ENCODE assay signal across 9 mouse cellular contexts in the genomic region with DNA sequence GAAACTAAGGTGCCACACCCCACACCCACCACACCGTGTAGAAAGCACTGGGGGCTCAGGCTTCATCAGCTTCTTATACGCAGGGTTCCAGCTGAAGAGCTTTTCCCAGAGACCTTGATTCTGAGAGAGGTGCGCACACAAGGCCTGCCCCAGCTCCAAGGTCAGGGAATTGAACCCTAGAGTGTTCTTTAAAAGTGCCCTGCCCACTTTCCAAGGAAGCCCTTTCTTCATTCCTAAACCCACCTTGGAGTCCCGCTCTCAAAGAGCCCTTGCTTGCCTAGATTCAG. TPM values are rescaled to one million over a fixed set of nuclear protein-coding genes. Genes with fewer than 3 reads are reported as not detected.
DNase-seq lines count a peak whose midpoint lies in the region; ATAC-seq and TF ChIP-seq lines count a peak whose summit lies in the region.
"Had no signal": no experiment of that assay in that cellular context is flagged by ENCODE, and none has a peak within 500 bp of the region (broad histone marks: within the 10 kb centered on the region; RNA-seq: fewer than 3 reads in every experiment).

No protein-coding gene starts in this region.

- WGBS in lung, embryonic 14.5 days: 38% methylated on average over 4 of the region's 4 CpGs
- WGBS in forebrain, embryonic 10.5 days: 41% methylated on average over 4 of the region's 4 CpGs
- WGBS in intestine, embryonic 15.5 days: 45% methylated on average over 4 of the region's 4 CpGs
- 26% methylated on average over 4 of the region's 4 CpGs for WGBS in stomach, embryonic 14.5 days

- ATAC-seq in lung, embryonic 14.5 days (ENCODE audit: insufficient read depth): no peak; the same call in 1 of the 2 replicates
- peak; percentile 27; the same call in 1 of the 2 replicates for ATAC-seq in intestine, embryonic 15.5 days
- ATAC-seq in stomach, embryonic 14.5 days (ENCODE audit: insufficient number of reproducible peaks, insufficient read depth, low FRiP score, low read depth): peak; percentile 51

- peak overlapping the region; percentile 98 for H3K27ac ChIP-seq in lung, embryonic 14.5 days (ENCODE audit: low read depth)
- peak overlapping the region; percentile 94 for H3K27ac ChIP-seq in forebrain, embryonic 10.5 days
- peak overlapping the region; percentile 84 for H3K27ac ChIP-seq in intestine, embryonic 15.5 days
- peak overlapping the region; percentile 93 for H3K27ac ChIP-seq in stomach, embryonic 14.5 days (ENCODE audit: low read length)

- no peak overlapping the region for H3K4me3 ChIP-seq in lung, embryonic 14.5 days (ENCODE audit: low read depth, low read length)
- H3K4me3 ChIP-seq in forebrain, embryonic 10.5 days: peak overlapping the region; percentile 37; the same call in 1 of the 2 replicates
- no peak overlapping the region for H3K4me3 ChIP-seq in intestine, embryonic 15.5 days (replicated peaks)
- H3K4me3 ChIP-seq in stomach, embryonic 14.5 days (ENCODE audit: low read depth, low read length): 0 out of 2 replicates have a peak overlapping the region, but pooled peaks have one; percentile 7

- H3K4me2 ChIP-seq in lung, embryonic 14.5 days: peak overlapping the region; percentile 58
- H3K4me2 ChIP-seq in intestine, embryonic 15.5 days (replicated peaks): peak overlapping the region; percentile 45
- peak overlapping the region; percentile 6 for H3K4me2 ChIP-seq in stomach, embryonic 14.5 days (replicated peaks; ENCODE audit: low read depth, low read length)

- no peaks in the 10 kb centered on the region; the same call in 1 of the 2 replicates for H3K9me3 ChIP-seq in lung, embryonic 14.5 days (ENCODE audit: low read depth, low read length)
- H3K9me3 ChIP-seq in forebrain, embryonic 10.5 days: peaks cover 13% of the 10 kb centered on the region
- H3K9me3 ChIP-seq in intestine, embryonic 15.5 days: no peaks in the 10 kb centered on the region
- H3K9me3 ChIP-seq in stomach, embryonic 14.5 days (ENCODE audit: control insufficient read depth, low read depth, low read length): peaks cover 6% of the 10 kb centered on the region; the same call in 1 of the 2 replicates

- peak overlapping the region; percentile 52 for H3K9ac ChIP-seq in lung, embryonic 14.5 days
- H3K9ac ChIP-seq in intestine, embryonic 15.5 days: no peak overlapping the region
- H3K9ac ChIP-seq in stomach, embryonic 14.5 days (replicated peaks; ENCODE audit: low read depth, low read length): no peak overlapping the region

- no peaks in the 10 kb centered on the region for H3K27me3 ChIP-seq in lung, embryonic 14.5 days (ENCODE audit: insufficient read depth, low read length)
- no peaks in the 10 kb centered on the region for H3K27me3 ChIP-seq in forebrain, embryonic 10.5 days (ENCODE audit: poor library complexity, severe bottlenecking)
- H3K27me3 ChIP-seq in intestine, embryonic 15.5 days (replicated peaks): no peaks in the 10 kb centered on the region
- H3K27me3 ChIP-seq in stomach, embryonic 14.5 days (ENCODE audit: control insufficient read depth, insufficient read depth, low read length): no peaks in the 10 kb centered on the region

- H3K4me1 ChIP-seq in lung, embryonic 14.5 days (ENCODE audit: insufficient read depth): peaks cover 26% of the 10 kb centered on the region
- peaks cover 58% of the 10 kb centered on the region for H3K4me1 ChIP-seq in forebrain, embryonic 10.5 days
- H3K4me1 ChIP-seq in intestine, embryonic 15.5 days (replicated peaks): peaks cover 28% of the 10 kb centered on the region
- H3K4me1 ChIP-seq in stomach, embryonic 14.5 days (ENCODE audit: control insufficient read depth, insufficient read depth, low read length): peaks cover 33% of the 10 kb centered on the region

- intact Hi-C loops in left cerebral cortex, postnatal 4 days (cut with DNase I): no loop called here

- no peak for DNase-seq in lung, embryonic 14.5 days
- no peak for DNase-seq in lung, postnatal 36 days
- no peak for DNase-seq in forebrain, embryonic 10.5 days (ENCODE audit: extremely low spot score, low spot score)
- DNase-seq in gastrocnemius, postnatal 10 days: no peak
- no peak for DNase-seq in left cerebral cortex, postnatal 4 days

- H3K36me3 ChIP-seq in lung, embryonic 14.5 days (ENCODE audit: insufficient read depth): no peaks in the 10 kb centered on the region
- 0 out of 2 replicates have a peak, but pooled peaks cover 4% of the 10 kb centered on the region for H3K36me3 ChIP-seq in forebrain, embryonic 10.5 days (replicated peaks)
- no peaks in the 10 kb centered on the region for H3K36me3 ChIP-seq in intestine, embryonic 15.5 days
- H3K36me3 ChIP-seq in stomach, embryonic 14.5 days (ENCODE audit: control insufficient read depth, insufficient read depth, low read length): no peaks in the 10 kb centered on the region

- no peak for TF ChIP-seq CTCF in lung, embryonic 14.5 days (IDR thresholded peaks at IDR 0.05; ENCODE audit: low read depth)

RNA-seq across cellular contexts. Expression of gene 1700001O22Rik, which starts 44.4 kb away (rescaled TPM):
- 3.9 and 4.3 TPM in 2 replicates for polyA plus RNA-seq in lung, embryonic 14.5 days (2014; fragmentation: Nextera tagmentation; extraction: Ambion mirVana)
- 3.3 and 4.8 TPM in 2 replicates for polyA plus RNA-seq in forebrain, embryonic 10.5 days (2016; fragmentation: Nextera tagmentation; extraction: Ambion mirVana)
- polyA plus RNA-seq in intestine, embryonic 15.5 days (2015; fragmentation: Nextera tagmentation; extraction: Ambion mirVana): 1.1 and 1.8 TPM in 2 replicates
- polyA plus RNA-seq in stomach, embryonic 14.5 days (2014; fragmentation: Nextera tagmentation; extraction: Ambion mirVana): 2.5 and 3.3 TPM in 2 replicates
- 1 to 10 TPM in 1 of 2 experiments, under 1 TPM in 1; 0.33 to 1.1 TPM for total RNA-seq in gastrocnemius, postnatal 10 days (2021)
- 1 to 10 TPM; 2.1 to 2.5 TPM for total RNA-seq in left cerebral cortex, postnatal 4 days (2021)
- total RNA-seq: common myeloid progenitor, adult 5-6 weeks; neutrophil, adult 5-6 weeks had no signal

RNA-seq across cellular contexts. Expression of gene Ntmt1, which starts 48.6 kb away (rescaled TPM):
- polyA plus RNA-seq in lung, embryonic 14.5 days (2014; fragmentation: Nextera tagmentation; extraction: Ambion mirVana): 88.3 and 96.0 TPM in 2 replicates
- 124 and 131 TPM in 2 replicates for polyA plus RNA-seq in forebrain, embryonic 10.5 days (2016; fragmentation: Nextera tagmentation; extraction: Ambion mirVana)
- polyA plus RNA-seq in intestine, embryonic 15.5 days (2015; fragmentation: Nextera tagmentation; extraction: Ambion mirVana): 84.5 and 85.4 TPM in 2 replicates
- polyA plus RNA-seq in stomach, embryonic 14.5 days (2014; fragmentation: Nextera tagmentation; extraction: Ambion mirVana): 99.1 and 101 TPM in 2 replicates
- 10 to 100 TPM; 20.1 to 22.8 TPM for total RNA-seq in gastrocnemius, postnatal 10 days (2021)
- 10 to 100 TPM; 55.6 to 58.9 TPM for total RNA-seq in left cerebral cortex, postnatal 4 days (2021)

Comparison
In these comparisons a context has a peak if more than half of its experiments do, and no peak if none do; other contexts are left out.
1. H3K4me2 ChIP-seq: peak in every context shown above with its lines; median percentile 58 in lung, embryonic 14.5 days; 45 in intestine, embryonic 15.5 days; 6 in stomach, embryonic 14.5 days.
2. H3K4me3 ChIP-seq: peak in forebrain, embryonic 10.5 days (single experiment) and stomach, embryonic 14.5 days (single experiment); none in lung, embryonic 14.5 days (single experiment) and intestine, embryonic 15.5 days (single experiment).
3. Peak in every context shown above with its lines, with median percentiles within 50 percentile points of each other: H3K27ac ChIP-seq.